Mouse (Mus musculus) urinary bladder, postnatal 25 days (tissue): ENCODE results near the gene Rnf114.
A peak's percentile ranks its signal among the peaks of the same experiment; 100 is the strongest.

ENCODE experiments used
- DNase-seq: peaks from one replicate; pipeline ENCODE4 v3.0.0; 2022; ENCODE audit warnings: low spot score

Rnf114 gene

DNA sequence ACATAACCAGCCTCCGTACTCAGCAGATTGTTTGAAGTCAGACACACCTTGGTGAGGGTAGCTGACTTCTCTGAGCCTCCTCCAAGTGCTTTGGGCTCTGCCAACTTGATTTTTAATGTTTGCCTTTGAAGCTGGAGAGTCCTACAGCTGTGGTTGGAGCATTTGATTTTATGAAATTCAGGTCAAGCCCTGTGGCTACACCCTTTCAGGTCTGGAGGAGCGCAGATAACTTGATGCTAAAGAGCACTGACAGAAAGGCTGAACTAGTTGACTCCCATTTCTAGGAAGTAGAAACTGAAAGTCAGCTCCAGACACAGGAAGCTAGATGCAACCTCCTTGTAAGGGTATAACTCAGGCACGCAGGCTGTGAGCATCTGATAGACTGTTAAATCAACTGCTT, 12.7 kb downstream of the Rnf114 start:
- no peak for DNase-seq

DNA sequence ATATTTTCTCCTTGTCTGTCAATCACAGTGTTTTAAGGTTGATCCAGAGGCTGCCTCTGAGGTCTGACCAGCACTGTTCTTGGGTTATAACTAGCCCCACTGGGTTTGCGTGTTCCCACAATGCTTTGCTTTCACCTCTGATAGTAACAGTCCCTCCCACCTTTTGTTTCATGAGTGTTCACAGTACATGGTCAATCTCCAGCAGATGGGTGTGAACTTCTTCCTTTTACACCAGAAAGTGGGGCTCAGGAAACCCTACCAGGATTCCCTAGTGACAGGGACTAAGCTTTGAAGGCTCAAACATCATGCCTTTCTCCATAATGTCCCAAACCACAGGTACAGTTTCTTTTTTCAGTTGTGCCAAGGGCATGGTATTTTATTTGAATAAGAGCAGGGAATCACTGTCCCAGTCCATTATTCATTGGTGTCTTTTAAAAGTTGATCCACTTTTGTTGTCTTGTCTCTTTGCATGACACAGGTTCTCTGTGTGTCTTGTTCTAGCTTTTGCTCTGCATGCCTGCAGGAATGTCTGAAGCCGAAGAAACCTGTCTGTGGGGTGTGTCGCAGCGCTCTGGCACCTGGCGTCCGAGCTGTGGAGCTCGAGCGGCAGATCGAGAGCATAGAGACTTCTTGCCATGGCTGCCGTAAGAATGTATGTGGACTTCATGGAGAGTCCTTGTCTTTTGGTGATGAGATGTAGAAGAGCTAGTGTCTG, 14.3 kb downstream of the Rnf114 start:
- DNase-seq: no peak

GRCm38 (mm10) chr2:167507719-167508385, 15.4 kb downstream of the Rnf114 start:
- DNase-seq: no peak

GRCm38 (mm10) chr2:167508569-167508968, 16.1 kb downstream of the Rnf114 start:
- DNase-seq: no peak

- DNase-seq: no peak
These were observed 18.0 kb downstream of the Rnf114 start for GRCm38 (mm10) chr2:167510485-167510884.

DNA sequence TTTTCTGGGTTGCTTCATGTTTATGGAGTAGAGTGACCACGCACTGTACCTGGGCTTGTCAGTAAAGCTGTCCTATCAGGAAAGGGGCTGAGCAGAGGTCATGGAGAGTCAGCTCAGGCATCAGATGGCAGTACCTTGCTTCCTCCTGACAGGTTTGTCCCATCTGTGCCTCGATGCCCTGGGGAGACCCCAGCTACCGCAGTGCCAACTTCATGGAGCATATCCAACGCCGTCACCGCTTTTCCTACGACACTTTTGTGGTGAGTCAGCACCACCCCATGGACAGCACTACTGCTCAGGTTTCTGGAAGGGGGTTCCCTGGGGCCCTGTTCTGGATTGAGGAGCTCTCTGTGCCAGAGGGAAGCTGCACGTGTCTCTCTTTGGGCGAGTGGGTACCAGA, 19.9 kb downstream of the Rnf114 start:
- DNase-seq: no peak

DNA sequence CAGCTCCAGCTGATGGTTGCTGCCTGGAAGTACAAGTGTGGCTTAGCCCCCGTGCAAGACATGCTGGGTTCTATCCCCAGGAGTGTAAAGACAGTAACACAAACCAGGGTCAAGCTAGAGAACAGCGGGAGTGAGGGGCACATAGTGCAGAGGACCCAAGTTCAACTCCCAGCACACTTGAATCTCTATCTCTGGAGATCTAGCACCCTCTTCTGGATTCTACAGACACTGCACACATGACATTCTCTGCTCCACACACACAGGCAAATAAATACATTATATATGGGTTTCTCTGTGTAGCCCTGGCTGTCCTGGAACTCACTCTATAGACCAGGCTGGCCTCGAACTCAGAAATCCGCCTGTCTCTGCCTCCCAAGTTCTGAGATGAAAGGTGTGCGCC, 20.5 kb downstream of the Rnf114 start:
- no peak for DNase-seq

DNA sequence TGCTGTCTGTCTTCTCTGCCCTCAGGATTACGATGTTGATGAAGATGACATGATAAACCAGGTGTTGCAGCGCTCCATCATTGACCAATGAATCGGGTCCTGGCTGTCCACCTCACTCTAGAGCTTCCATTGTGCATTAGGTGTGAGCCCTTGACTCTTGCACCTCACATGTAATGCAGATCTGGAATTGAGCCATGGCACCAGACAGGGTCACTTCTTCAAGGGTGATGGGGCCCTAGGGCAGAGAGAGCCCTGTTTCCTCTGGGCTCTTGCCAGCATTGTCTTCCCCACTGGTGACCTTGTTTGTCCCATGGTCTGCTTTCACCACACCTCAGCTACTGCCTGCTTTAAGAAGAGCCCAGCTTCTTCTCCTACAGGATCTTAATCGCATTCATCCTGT, 22.2 kb downstream of the Rnf114 start:
- no peak for DNase-seq

DNA sequence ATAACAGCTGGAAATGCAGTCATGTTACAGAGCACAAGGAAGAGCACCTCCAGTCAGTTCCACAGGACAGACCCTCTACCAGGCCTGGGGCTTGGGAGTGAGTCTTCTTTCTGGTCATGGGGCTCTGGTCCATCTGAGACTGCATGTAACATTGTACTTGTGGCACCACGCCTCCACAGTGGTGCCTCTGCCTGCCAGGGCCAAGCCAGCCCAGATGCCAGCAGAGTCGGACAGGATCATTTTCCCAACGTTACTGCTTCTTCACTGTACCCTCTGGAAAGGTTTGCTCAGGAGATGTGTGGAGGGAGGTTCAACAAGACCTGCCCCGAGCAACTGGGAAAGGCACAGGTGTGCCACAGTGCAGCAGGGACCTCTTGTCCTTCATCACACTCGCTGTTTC, 23.2 kb downstream of the Rnf114 start:
- no peak for DNase-seq

DNA sequence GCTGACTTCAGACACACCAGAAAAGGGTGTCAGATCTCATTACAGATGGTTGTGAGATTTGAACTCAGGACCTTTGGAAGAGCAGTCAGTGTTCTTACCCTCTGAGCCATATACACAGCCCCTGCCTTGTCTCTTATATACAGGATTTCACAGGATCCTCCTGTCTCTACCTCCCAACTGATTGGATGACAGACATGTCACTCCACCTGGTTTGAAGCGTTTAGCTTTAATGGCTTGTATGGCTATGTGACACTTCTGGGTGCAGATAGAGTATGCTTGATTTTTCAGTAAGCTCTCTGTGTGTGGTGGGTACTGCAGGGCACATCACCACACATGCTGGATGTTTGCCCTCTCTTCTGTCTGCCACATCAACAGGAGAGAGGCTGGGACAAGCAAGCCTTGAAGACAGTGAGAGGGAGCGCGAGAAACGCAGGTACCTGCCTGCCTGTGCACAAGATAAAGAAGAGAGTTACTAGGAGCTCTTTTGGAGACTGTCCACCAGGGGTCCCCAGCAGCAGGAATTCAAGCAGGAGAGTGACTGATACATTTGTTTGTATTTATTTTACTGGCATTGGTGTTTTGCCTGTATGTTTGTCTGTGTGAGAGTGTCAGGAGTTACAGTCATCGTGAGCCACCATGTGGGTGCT, 27.3 kb downstream of the Rnf114 start:
- no peak for DNase-seq

GRCm38 (mm10) chr2:167528278-167528677, 35.8 kb downstream of the Rnf114 start:
- no peak for DNase-seq

DNA sequence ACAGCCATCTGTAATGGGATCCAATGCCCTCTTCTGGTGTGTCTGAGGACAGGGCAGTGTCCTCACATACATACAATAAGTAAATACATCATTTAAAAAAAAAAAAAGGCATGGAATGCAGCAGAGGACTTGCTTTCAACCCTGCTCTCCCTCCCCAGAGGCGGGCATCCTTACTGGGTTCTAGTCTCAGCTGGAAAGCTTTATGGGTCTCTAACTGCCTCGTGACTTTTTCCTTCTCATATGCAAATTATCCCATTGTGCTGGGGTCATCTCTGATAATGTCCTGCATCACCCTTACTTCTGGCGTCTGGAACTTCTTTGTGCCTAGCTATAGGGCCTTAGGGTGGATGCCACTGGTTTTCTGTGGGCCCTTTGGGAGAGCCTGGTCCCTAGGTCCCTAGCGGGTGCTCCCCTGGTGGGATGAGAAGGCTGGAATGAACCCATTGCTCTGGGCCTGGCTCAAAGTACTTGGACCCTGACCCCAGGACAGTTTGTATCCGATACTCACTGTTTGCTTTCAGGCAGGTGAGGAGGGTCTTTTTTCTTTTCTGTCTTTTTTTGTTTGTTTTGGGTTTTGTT, 37.6 kb downstream of the Rnf114 start:
- no peak for DNase-seq

GRCm38 (mm10) chr2:167530536-167530935, 38.1 kb downstream of the Rnf114 start:
- DNase-seq: no peak

DNA sequence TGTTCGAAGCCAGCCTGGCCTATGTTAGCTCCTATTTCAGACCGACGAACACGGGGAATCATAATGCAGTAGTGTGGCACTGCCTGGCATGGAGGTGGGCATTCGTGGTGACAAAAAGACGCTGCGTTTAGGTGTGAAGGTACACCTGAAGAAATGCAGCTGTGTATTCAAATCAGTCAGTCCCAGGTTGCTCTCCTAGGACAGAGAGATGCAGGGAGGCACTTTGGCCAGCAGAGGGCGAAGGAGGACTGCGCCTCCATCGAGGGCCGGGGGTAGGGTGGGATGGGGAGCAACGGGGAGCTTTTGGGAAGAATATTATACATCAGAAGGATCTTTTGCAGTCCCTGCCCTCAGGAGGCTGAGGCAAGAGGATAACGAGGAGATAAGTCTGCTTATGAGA, 39.7 kb downstream of the Rnf114 start:
- DNase-seq: peak; percentile 52

DNA sequence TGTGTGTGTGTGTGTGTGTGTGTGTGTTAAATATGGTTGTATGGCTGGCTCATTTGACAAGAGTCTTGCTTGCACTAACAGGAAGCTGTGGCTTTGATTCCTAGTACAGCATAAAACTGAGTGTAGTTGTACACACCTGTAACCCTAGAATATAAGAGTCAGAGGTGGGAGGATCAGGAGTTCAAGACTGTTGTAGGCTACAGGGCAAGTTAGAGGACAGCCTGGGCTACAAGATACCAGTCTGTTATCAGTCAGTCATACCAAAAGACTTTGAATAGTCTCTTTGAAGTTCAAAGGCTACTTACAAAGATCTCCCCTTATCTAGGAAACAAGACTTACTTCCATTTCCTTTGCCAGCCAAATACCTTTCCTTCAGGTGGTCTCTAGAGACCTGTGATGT, 41.4 kb downstream of the Rnf114 start:
- no peak for DNase-seq

DNA sequence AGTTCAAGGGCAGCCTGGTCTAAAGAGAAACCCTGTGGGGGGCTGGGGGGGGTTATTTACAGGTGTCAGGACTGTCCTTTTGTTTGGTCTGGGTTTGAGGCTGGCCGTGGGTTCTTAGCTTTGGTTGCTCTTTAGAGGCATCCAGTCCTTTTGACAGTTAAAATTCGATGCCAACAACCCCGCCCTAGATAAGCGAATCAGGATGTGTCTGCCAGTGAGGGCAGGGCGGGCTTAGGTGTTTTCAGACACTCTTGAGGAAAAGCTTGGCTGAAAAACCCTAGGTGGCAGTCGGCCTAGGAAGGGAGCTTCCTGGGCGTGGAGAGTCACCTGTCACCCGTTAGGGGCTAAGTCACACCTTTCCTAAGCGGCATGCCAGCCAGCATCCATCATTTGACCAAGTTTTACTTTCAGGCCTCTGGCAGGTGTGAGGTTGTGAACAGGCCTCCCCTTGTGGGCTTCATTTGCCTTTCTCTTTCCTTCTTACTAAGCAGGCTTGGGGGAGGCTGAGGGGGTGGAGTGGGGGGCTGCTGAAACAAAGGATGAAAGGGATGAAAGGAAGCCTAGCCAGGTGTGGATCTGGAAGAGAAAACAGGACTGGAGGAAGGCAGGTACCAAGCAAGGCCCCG, 44.0 kb downstream of the Rnf114 start:
- no peak for DNase-seq

DNA sequence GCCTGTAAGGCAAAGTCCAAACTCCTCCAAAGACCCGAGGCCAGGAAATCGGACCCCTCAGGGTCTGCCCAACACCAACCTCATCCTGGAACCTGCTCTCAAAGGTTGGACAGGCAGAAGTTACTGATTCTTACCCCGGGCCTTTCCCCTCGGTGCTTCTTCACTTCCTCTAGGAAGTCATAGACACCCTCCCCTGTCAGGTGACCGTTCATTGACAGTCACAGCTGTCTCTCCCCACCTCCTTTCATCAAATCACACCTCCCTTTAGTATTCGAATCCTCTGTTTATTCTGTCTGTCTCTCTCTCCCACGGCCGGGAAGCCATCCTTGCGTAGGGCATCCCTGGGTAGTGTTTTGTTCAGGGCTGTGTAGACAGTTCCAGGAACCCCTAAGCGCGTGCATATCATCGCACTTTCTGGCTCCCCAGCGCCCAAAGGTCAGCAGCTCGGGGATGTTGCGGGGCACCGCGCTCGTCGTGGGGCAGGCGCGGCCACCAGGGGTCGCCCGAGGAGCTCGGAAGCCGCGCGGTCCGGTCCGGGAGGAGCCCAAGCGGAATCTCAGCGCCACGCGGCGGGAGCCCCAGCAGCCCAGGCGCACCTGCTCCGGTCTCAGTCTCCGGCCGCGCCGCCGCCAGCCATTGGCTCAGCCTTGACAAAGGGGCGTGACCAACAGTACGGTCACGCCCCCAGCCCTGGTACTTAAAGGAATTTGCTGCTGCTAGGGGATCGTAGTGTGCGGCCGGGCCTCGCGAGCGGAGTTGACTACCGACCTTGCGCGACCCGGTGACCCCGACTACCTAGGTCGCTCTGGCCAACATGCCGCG, 45.2 kb downstream of the Rnf114 start, which contains the start of gene Snai1:
Gene Snai1, plus strand, starts transcription at position 720 of the 822 bp plus-strand sequence.
- peak; percentile 90 for DNase-seq

DNA sequence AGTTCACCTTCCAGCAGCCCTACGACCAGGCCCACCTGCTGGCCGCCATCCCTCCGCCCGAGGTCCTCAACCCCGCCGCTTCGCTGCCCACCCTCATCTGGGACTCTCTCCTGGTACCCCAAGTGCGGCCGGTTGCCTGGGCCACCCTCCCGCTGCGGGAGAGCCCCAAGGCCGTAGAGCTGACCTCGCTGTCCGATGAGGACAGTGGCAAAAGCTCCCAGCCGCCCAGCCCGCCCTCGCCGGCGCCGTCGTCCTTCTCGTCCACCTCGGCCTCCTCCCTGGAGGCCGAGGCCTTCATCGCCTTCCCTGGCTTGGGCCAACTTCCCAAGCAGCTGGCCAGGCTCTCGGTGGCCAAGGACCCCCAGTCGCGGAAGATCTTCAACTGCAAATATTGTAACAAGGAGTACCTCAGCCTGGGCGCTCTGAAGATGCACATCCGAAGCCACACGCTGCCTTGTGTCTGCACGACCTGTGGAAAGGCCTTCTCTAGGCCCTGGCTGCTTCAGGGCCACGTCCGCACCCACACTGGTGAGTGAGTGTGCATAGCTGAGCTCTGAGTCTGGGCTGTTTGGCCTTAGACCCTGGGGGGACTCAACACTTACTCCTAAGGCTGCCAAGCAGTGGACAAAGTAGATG, 46.3 kb downstream of the Rnf114 start:
- DNase-seq: peak; percentile 20

GRCm38 (mm10) chr2:167539536-167540476, 47.4 kb downstream of the Rnf114 start:
- no peak for DNase-seq
